Mouse (Mus musculus) cerebellum, adult 18-20 months (tissue): ENCODE data around the gene Lpp.

Source experiments
- DNase-seq, 2 experiments: peaks; one replicate each; pipeline ENCODE4 v3.0.0; 2021

Lpp gene

GRCm38 (mm10) chr16:24400776-24401175 lies 7.5 kb downstream of the Lpp start:
- no peak for DNase-seq

- DNase-seq: no peak
These were observed 9.5 kb downstream of the Lpp start for GRCm38 (mm10) chr16:24402801-24403200.

GRCm38 (mm10) chr16:24403733-24404380 lies 10.6 kb downstream of the Lpp start:
- DNase-seq: no peak

- DNase-seq: no peak
These were observed 13.2 kb downstream of the Lpp start for GRCm38 (mm10) chr16:24406521-24406920.

GRCm38 (mm10) chr16:24411281-24411680 lies 18.0 kb downstream of the Lpp start:
- no peak for DNase-seq

- DNase-seq: no peak
These were observed 18.9 kb downstream of the Lpp start for GRCm38 (mm10) chr16:24412193-24412592.

- DNase-seq: peak; percentile 72 to 83
These were observed 19.8 kb downstream of the Lpp start for GRCm38 (mm10) chr16:24413059-24413458.

- DNase-seq: no peak
These were observed 24.7 kb downstream of the Lpp start for GRCm38 (mm10) chr16:24418022-24418421.

GRCm38 (mm10) chr16:24420603-24421120 lies 27.4 kb downstream of the Lpp start:
- no peak for DNase-seq

GRCm38 (mm10) chr16:24421687-24422418 lies 28.5 kb downstream of the Lpp start:
- DNase-seq: peak in 1 of 2 experiments; percentile 43

- no peak for DNase-seq
These were observed 29.9 kb downstream of the Lpp start for GRCm38 (mm10) chr16:24423196-24423595.

GRCm38 (mm10) chr16:24423751-24424150 lies 30.4 kb downstream of the Lpp start:
- DNase-seq: no peak

- peak in 1 of 2 experiments; percentile 44 for DNase-seq
These were observed 31.2 kb downstream of the Lpp start for GRCm38 (mm10) chr16:24424356-24424977.

- no peak for DNase-seq
These were observed 32.5 kb downstream of the Lpp start for GRCm38 (mm10) chr16:24425816-24426215.

- DNase-seq: no peak
These were observed 34.3 kb downstream of the Lpp start for GRCm38 (mm10) chr16:24427606-24428005.

- no peak for DNase-seq
These were observed 34.7 kb downstream of the Lpp start for GRCm38 (mm10) chr16:24428055-24428454.

GRCm38 (mm10) chr16:24428742-24429141 lies 35.4 kb downstream of the Lpp start:
- DNase-seq: peak; percentile 57

- no peak for DNase-seq
These were observed 36.4 kb downstream of the Lpp start for GRCm38 (mm10) chr16:24429691-24430090.

GRCm38 (mm10) chr16:24431808-24432207 lies 38.5 kb downstream of the Lpp start:
- no peak for DNase-seq

- no peak for DNase-seq
These were observed 40.3 kb downstream of the Lpp start for GRCm38 (mm10) chr16:24433563-24433962.

- no peak for DNase-seq
These were observed 40.7 kb downstream of the Lpp start for GRCm38 (mm10) chr16:24434026-24434425.

GRCm38 (mm10) chr16:24434531-24435114 lies 41.3 kb downstream of the Lpp start:
- peak; percentile 51 to 65 for DNase-seq

- DNase-seq: peak; percentile 59 to 63
These were observed 41.8 kb downstream of the Lpp start for GRCm38 (mm10) chr16:24435115-24435553.
